Mouse (Mus musculus) layer of hippocampus, postnatal 25 days (tissue): ENCODE results near the gene Dnhd1. TPM values are rescaled to one million over a fixed set of nuclear protein-coding genes. Genes with fewer than 3 reads are reported as not detected.

Experiments
- DNase-seq, 2 experiments: peaks; one replicate each; pipeline ENCODE4 v3.0.0; 2022; ENCODE audit warnings: mixed read lengths in 2 of 2, low spot score in 1 of 2; ENCODE audit errors: extremely low spot score in 1 of 2
- total RNA-seq, 2 experiments: library from RNA; stranded (reverse); gene quantifications; 2 replicates each; pipeline ENCODE4 v1.2.3; 2021

Gene Dnhd1
- total RNA-seq, 2 experiments from 2014 or later: 4.6 to 5.4 TPM

GRCm38 (mm10) chr7:105639756-105640155, 10.9 kb upstream of the Dnhd1 start, which contains the start of gene Timm10b:
Gene Timm10b (plus strand): TSS chr7:105640056.
- no peak for DNase-seq

GRCm38 (mm10) chr7:105640233-105640893, 10.3 kb upstream of the Dnhd1 start, which contains the start of the genes Arfip2 and Gm45799:
Gene Arfip2 (minus strand): TSS chr7:105640416.
Gene Gm45799 (plus strand): TSS chr7:105640552.
- peak; percentile 88 for DNase-seq

- no peak for DNase-seq
These were observed 9.8 kb upstream of the Dnhd1 start for GRCm38 (mm10) chr7:105640894-105641255.

GRCm38 (mm10) chr7:105641936-105642335, 8.7 kb upstream of the Dnhd1 start:
- no peak for DNase-seq

DNA sequence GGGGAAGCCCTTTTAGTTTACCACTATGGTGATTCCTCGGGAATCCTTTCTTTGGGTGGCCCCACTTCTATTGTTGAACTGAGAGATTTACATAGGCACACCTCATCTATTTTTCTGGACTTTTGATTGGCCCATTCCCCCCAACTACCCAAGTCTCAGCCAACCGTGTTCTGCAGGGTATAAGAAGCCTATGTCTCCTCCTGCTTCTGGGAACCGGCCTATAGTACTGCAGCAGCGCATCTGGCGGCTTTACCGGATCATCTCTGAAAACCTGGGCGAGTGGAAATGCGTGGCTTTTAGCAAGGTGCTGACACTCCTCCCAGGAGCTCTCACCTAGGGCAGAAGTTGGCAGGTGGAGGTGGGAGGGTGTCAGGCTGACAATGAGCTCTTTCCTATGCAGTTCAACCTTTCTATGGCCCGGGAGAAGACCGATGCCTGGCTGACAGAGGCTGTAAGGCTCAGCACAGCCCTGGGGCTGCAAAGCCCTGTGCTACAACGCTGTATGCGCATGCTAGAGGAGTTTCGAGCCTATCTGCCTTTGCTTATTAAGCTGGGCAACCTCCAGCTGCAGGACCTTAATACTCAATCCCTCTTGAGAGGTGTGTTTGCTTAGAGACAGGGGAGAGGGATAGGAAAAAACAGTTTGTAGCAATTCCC, 35.0 kb downstream of the Dnhd1 start:
- no peak for DNase-seq

GRCm38 (mm10) chr7:105690875-105691274, 40.2 kb downstream of the Dnhd1 start:
- no peak for DNase-seq

DNA sequence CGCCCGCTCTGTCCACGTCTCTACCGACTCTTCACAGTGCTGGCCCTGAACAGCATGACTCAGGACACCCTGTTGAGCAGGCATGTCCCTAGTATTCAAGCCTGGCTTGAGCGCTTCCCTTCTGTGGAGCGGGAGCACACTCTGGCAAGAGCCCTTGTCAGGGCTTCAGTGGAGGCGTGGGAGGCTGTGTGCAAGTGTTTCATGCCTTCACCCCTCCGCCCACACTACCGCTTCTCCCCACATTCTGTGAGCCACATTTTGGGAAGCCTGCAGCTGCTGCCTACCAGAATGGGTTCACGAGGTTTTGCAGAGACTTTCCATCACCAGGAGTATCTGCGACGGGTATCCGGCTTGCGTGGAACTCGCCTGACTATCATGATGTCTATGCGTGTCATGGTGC, 52.6 kb downstream of the Dnhd1 start:
- no peak for DNase-seq

- DNase-seq: no peak
These were observed 53.2 kb downstream of the Dnhd1 start for GRCm38 (mm10) chr7:105703816-105704215.

DNA sequence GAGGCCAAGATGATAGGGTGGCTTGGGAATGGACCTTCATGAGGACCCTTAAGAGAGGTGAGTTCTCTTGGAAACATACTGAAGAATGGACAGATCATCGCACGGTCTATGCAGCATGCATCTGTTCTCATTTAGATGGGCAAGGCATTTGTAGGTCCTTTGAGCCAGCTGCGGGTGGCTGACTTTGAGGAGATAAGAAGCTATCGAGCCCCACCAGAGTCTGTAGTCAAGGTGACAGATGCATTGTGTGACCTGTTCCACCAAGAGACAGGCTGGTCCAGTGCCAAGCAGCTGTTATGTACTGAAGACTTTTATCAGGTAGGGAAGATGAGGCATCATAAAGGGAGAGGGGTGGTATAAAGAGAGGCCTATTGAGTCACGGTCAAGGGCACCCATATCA, 58.1 kb downstream of the Dnhd1 start:
- no peak for DNase-seq

GRCm38 (mm10) chr7:105715366-105715765, 64.7 kb downstream of the Dnhd1 start:
- no peak for DNase-seq

GRCm38 (mm10) chr7:105721916-105722315, 71.3 kb downstream of the Dnhd1 start:
- DNase-seq: no peak

DNA sequence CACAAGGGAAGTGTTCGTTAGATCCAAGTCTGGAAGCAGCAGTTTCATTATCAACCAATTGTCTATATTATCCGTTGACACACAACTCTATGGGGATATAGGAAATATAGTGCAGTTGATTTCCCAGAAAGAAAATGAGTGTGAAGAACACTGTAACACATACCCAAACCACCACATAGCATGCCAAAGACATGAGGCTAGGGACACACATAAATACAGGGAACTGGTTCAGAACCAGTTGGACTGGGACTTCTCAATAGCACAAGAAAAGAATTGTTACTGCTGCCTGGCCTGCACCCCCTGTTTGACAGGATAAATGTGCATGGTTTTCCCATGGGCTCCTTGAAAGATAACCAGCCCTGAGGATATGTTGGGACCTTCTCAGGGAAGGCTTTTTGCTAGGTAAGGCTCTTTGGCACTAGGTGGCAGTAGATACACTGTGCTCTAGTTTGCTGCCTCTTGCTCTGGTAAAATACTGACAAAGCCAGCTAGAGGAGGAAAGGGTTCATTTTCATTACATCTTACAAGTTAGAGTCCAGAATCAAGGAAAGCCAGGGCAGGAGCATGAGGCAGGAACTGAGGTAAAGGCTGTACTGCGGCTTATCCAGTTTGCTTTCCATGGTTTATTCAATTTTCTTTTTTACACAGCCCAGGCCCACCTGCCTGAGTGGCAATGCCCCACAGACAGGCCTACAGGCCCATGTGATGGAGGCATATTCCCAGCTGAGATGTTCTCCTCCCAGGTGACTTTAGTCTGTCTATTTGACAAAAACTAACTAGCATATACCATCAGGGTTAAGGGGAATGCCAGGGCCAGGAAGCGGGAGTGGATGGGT, 75.7 kb downstream of the Dnhd1 start:
- DNase-seq: no peak

- DNase-seq: no peak
These were observed 76.3 kb downstream of the Dnhd1 start for GRCm38 (mm10) chr7:105726980-105727325.

- DNase-seq: no peak
These were observed 78.2 kb downstream of the Dnhd1 start for GRCm38 (mm10) chr7:105728701-105729428.

- DNase-seq: peak in 1 of 2 experiments; percentile 1
These were observed 83.2 kb downstream of the Dnhd1 start for GRCm38 (mm10) chr7:105733836-105734235.

DNA sequence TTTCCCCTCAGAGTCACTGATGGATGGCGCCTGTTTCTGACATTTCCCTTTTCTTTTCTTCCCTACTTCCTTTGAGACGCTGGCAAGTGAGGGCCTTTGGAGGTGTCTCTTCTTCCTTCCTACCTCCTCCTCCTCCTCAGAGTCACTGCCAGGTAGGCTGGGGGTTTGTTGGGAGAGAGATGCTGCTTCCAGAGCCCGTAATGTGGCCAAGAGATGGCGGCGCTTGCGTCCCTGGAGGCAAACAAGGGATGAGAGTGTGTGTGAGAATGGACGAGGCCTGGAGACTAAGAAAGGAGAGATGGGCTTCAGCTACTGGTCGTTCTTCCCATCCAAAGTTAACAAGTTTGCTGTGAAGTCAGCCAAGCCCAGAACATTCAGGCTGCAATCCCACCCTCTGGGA, 84.2 kb downstream of the Dnhd1 start:
- no peak for DNase-seq

DNA sequence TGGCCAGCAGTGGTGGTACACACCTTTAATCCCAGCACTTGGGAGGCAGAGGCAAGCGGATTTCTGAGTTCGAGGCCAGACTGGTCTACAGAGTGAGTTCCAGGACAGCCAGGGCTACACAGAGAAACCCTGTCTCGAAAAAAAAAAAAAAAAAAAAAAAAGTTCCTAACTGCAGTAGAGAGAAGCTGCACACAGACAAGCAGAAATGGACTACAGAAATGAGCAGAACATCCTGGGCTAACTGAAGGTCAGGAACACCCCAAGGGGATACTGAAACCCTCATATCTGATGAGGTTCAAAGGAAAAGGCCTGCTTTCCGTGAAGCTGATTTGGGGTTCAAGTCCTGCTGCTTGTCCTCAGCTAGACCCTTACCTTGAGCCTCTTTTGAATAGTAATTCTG, 84.8 kb downstream of the Dnhd1 start:
- DNase-seq: peak in 1 of 2 experiments; percentile 0

DNA sequence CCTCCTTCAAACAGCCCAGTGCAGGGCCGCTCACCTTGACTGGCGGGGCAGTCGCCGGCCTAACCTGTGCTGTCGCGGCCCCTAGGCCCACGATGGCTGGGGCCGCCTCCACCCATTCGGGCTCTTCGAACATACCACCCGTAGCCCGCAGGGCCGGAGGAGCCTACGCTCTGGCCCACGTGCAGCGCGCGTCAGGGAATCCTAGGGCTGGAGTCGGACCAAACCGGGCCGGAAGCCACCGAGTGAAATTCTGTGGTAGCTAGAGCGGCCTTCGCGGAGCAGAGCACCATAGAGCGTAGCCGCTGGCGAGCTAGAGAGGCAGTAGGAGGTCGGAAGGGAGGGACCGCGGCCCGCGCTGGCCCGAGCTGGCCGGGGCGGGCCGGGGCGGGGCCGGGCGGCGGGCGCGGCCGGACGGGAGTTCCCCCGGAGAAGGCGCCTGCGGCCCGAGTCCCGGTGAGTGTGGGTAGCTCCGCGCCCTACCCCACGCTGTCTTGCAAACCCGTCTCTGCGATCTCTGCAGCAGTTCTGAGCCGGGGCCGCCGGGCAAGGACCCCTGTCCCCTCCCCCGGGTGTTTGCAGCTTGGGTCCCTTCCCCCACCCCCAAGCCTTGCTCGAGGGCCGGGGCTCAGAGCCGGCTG, 85.8 kb downstream of the Dnhd1 start, which contains the start of gene Ilk:
TSS of gene Ilk (plus strand) at position 329 of the 638 bp plus-strand sequence.
- peak; percentile 82 to 86 for DNase-seq

GRCm38 (mm10) chr7:105736911-105737521, 86.4 kb downstream of the Dnhd1 start, which contains the start of gene Rrp8:
Gene Rrp8 (minus strand): TSS chr7:105737385.
- DNase-seq: peak in 1 of 2 experiments; percentile 38
